Mouse (Mus musculus): ENCODE data around the gene Tmem140. TPM values are rescaled to one million over a fixed set of nuclear protein-coding genes. Genes with fewer than 3 reads are reported as not detected.

Tmem140 gene
- 1.3 and 1.9 TPM in 2 replicates for polyA plus RNA-seq (2021; fragmentation: Nextera tagmentation)
- long read RNA-seq, experiment 1, partial matches to known transcripts = 0 of 4 reads
- long read RNA-seq, experiment 1, other reads (novel, unspliced or antisense) = 0 of 4 reads
- long read RNA-seq, experiment 2, transcript Tmem140-201 (2 exons, 2,614 nt) = major isoform, 16 of 16 reads
- long read RNA-seq, experiment 2, partial matches to known transcripts = 0 of 16 reads
- long read RNA-seq, experiment 2, other reads (novel, unspliced or antisense) = 0 of 16 reads

DNA sequence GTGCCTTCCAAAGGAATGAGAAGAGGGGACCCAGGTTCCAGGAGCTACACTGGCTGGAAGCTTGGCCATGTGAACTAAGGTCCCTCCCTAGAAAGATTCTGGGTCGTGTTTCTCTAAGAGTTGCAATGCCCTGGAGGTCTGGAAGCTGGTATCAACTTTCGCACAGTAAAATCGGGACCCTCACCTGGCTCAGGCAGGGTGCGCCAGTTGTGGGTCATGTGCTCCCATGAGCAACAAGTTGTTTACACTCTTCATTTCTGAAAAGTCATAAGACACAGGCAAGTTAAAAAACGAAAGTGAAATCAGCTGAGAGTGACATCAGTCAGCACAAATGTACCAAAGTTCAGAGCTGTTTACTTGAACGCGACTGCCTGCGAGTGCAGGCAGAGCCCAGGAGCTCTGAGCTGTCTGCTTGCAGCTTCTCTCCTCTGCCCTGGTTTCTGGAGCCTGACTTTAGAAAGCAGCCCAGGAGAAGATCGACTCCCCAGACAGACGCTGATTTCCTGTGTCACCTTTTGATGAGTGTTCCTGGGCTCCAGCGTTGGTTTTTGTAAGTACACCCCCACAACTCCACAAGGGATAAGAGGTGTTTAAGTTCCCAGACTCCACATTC lies at the start of gene Tmem140:
Gene Tmem140, plus strand, starts transcription at position 356 of the 613 bp plus-strand sequence.

DNA sequence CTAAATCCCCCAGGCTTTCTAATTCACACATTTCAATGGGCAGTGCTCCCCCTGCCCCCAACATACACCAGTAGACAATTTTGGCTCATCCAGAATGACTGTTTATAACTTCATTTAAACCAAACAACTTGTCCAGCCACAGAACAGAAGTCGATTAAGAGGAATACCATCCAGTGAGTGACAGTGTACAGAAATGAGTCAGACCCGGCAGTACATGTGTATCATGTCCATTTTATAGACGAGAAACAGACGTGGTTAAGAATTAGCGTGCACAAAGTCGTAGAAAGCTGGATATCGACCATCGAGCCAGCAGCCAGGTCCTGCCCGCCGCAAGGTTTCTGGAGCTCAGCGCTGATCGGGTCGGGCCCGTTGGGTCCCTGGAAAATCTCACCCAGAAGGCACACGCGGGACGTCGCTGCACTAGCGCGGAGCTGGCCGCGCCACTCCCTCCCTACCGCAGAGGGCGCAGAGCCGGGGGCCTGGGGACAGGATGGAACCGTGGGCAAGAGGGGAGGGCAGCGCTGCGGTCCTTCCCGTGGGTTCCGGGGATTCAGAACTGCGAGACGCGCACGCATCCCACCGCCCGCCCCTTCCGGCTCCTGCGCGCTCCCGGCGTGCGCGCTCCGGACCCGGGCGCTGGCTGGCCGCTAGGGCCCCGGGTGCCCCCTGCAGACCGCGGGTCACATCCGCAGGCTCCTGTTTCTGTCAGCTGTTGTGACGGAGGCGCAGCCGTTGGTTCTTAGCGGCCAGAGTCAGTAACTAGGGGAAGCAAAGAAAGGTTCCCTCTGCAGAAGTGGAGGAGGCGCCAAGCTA lies 14.8 kb downstream of the Tmem140 start, which contains the start of gene Cyren:
Gene Cyren, minus strand, starts transcription at position 552 of the 813 bp plus-strand sequence.

DNA sequence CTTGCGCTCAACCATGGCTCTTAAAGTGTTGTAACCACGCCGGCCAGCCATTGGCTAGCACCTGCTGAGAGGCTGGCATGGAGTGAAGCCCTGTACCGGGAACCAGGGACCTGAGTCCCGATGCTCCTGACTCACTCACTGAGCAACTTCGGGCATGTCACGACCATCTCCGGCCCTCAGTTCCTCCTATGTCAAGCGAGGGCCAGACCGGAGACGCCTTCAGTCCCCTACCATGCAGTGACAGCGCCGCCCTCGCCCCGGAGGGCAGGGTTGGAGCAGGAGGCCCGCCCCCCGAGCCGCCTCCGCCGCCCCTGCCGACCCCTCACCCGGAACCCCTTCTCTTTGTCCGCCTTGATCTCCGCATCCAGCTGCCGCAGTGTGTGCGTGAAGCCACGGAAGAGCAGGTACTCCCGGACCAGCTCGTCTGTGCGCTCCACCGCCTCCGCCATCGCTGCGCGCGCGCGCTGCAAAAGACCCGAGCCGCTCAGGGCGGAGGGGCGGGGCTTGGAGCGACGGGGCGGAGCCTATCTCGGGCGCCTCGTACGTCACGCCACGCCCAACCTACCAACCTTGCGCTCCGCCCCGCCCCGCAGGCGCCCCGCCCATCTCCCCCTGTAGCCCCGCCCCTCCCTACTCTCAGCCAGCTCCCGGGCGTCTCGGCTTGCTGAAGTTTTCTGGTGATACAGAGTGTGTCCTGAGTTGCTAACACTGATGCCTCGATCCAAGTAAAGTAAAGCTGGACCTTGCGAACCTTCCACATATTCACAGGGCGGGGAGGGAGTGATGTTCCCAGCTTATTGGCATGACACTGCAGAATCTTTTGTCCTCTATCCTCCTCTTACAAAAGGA lies 47.6 kb downstream of the Tmem140 start, which contains the start of gene Wdr91:
Gene Wdr91, minus strand, starts transcription at position 506 of the 849 bp plus-strand sequence.

DNA sequence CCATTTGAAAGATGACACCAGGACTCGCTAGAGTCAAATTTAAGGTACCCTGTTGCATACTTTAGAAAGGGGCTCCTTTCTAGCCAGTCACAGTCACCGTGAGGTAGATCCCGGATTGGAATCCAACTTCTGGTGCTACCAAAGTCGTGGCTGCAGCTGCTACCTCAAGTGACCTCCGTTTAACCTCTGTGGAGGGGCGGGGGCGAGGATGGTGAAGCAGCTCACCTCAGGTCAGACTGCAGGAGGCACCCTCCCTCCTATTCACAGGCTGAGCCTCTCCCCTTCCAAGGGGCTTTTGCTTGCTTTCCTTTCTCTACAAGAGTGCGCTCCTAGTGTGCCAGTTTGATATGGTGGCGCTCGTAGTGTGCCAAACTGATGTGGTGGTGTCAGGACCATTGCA lies 57.0 kb downstream of the Tmem140 start, which contains the start of gene Stra8:
Gene Stra8, plus strand, starts transcription at position 208 of the 400 bp plus-strand sequence.

Other genes starting within 250 kb of the Tmem140 start
- gene Agbl3, start 82.7 kb upstream of the Tmem140 start, polyA plus RNA-seq (2021; fragmentation: Nextera tagmentation) = 18.3 and 19.6 TPM in 2 replicates
- 1.8 and 2.5 TPM in 2 replicates for gene Cyren, start 14.9 kb downstream of the Tmem140 start, polyA plus RNA-seq (2021; fragmentation: Nextera tagmentation)
- 17.0 and 18.5 TPM in 2 replicates for gene Wdr91, start 47.7 kb downstream of the Tmem140 start, polyA plus RNA-seq (2021; fragmentation: Nextera tagmentation)
- gene Stra8, start 57.0 kb downstream of the Tmem140 start, polyA plus RNA-seq (2021; fragmentation: Nextera tagmentation) = not detected in 2 replicates
- 0.08 and 0.15 TPM in 2 replicates for gene Slc23a4, start 125.3 kb downstream of the Tmem140 start, polyA plus RNA-seq (2021; fragmentation: Nextera tagmentation)

All from layer of hippocampus, adult 6 months (tissue).